In genomic region chr14:57398813-57399427, GRCm38 (mm10) we compare ENCODE assay signal across 8 mouse cellular contexts. TPM values are rescaled to one million over a fixed set of nuclear protein-coding genes. Genes with fewer than 3 reads are reported as not detected.
DNase-seq lines count a peak whose midpoint lies in the region; ATAC-seq and TF ChIP-seq lines count a peak whose summit lies in the region.

No protein-coding gene starts in this region.

- peak overlapping the region; percentile 52 for H3K27ac ChIP-seq in embryonic facial prominence, embryonic 14.5 days (replicated peaks; ENCODE audit: low read depth, low read length)
- H3K27ac ChIP-seq in hindbrain, embryonic 12.5 days, result no peak overlapping the region
- no peak overlapping the region; the same call in 1 of the 2 replicates for H3K27ac ChIP-seq in liver, embryonic 11.5 days (ENCODE audit: low read depth, low read length)
- no peak overlapping the region; the same call in 1 of the 2 replicates for H3K27ac ChIP-seq in midbrain, postnatal 0 days (ENCODE audit: low read depth, low read length)

- peaks cover 3% of the 10 kb centered on the region; the same call in 1 of the 2 replicates for H3K4me1 ChIP-seq in embryonic facial prominence, embryonic 14.5 days (ENCODE audit: control insufficient read depth, insufficient read depth, low read length)
- peaks cover 10% of the 10 kb centered on the region for H3K4me1 ChIP-seq in hindbrain, embryonic 12.5 days
- no peaks in the 10 kb centered on the region for H3K4me1 ChIP-seq in liver, embryonic 11.5 days (replicated peaks; ENCODE audit: control insufficient read depth, insufficient read depth, low read length)
- no peaks in the 10 kb centered on the region for H3K4me1 ChIP-seq in midbrain, postnatal 0 days (ENCODE audit: insufficient read depth, low read length)

- H3K4me3 ChIP-seq in embryonic facial prominence, embryonic 14.5 days (ENCODE audit: low read depth, low read length), result peak overlapping the region; percentile 59
- H3K4me3 ChIP-seq in hindbrain, embryonic 12.5 days, result peak overlapping the region; percentile 63
- H3K4me3 ChIP-seq in liver, embryonic 11.5 days (ENCODE audit: low read depth, low read length), result peak overlapping the region; percentile 62
- peak overlapping the region; percentile 65 for H3K4me3 ChIP-seq in midbrain, postnatal 0 days (ENCODE audit: low read depth, low read length)

- peak overlapping the region; percentile 65 for H3K4me2 ChIP-seq in embryonic facial prominence, embryonic 14.5 days (ENCODE audit: low read depth, low read length)
- H3K4me2 ChIP-seq in hindbrain, embryonic 12.5 days (replicated peaks), result peak overlapping the region; percentile 85
- peak overlapping the region; percentile 83 for H3K4me2 ChIP-seq in liver, embryonic 11.5 days
- H3K4me2 ChIP-seq in midbrain, postnatal 0 days (ENCODE audit: low read depth, low read length, poor library complexity, severe bottlenecking), result peak overlapping the region; percentile 85

- peak; percentile 39; the same call in 1 of the 2 replicates for ATAC-seq in cerebellum, adult (ENCODE audit: insufficient number of reproducible peaks, low FRiP score, low TSS enrichment)
- ATAC-seq in embryonic facial prominence, embryonic 14.5 days (ENCODE audit: low read depth), result peak; percentile 47
- ATAC-seq in hindbrain, embryonic 12.5 days (ENCODE audit: low FRiP score), result peak; percentile 17; the same call in 1 of the 2 replicates
- peak; percentile 33 for ATAC-seq in liver, embryonic 11.5 days (replicated peaks; ENCODE audit: low FRiP score)
- 0 out of 2 replicates have a peak, but pooled peaks have one; percentile 15 for ATAC-seq in midbrain, postnatal 0 days (ENCODE audit: low FRiP score)

- 0 out of 2 replicates have a peak, but pooled peaks cover 2% of the 10 kb centered on the region for H3K27me3 ChIP-seq in embryonic facial prominence, embryonic 14.5 days (replicated peaks; ENCODE audit: control insufficient read depth, insufficient read depth, low read length)
- H3K27me3 ChIP-seq in hindbrain, embryonic 12.5 days, result peaks cover 11% of the 10 kb centered on the region; the same call in 1 of the 2 replicates
- no peaks in the 10 kb centered on the region for H3K27me3 ChIP-seq in liver, embryonic 11.5 days (replicated peaks; ENCODE audit: control insufficient read depth, insufficient read depth, low read length)
- no peaks in the 10 kb centered on the region for H3K27me3 ChIP-seq in midbrain, postnatal 0 days (ENCODE audit: insufficient read depth, low read length)

- TF ChIP-seq CTCF in midbrain, postnatal 0 days (IDR thresholded peaks at IDR 0.05), result no peak

- WGBS in embryonic facial prominence, embryonic 14.5 days, result 11% methylated on average over 13 of the region's 13 CpGs
- WGBS in hindbrain, embryonic 12.5 days, result 21% methylated on average over 13 of the region's 13 CpGs
- WGBS in liver, embryonic 11.5 days, result 12% methylated on average over 13 of the region's 13 CpGs
- 16% methylated on average over 13 of the region's 13 CpGs for WGBS in midbrain, postnatal 0 days

- intact Hi-C loops in gastrocnemius, postnatal 14 days (cut with DNase I; ENCODE audit: low total_unique reads), result no loop called here

- no peaks in the 10 kb centered on the region for H3K9me3 ChIP-seq in embryonic facial prominence, embryonic 14.5 days (ENCODE audit: control insufficient read depth, low read length)
- H3K9me3 ChIP-seq in hindbrain, embryonic 12.5 days (replicated peaks), result peaks cover 4% of the 10 kb centered on the region; the same call in 1 of the 2 replicates
- no peaks in the 10 kb centered on the region for H3K9me3 ChIP-seq in liver, embryonic 11.5 days (ENCODE audit: control insufficient read depth, low read length)
- H3K9me3 ChIP-seq in midbrain, postnatal 0 days (ENCODE audit: low read length), result no peaks in the 10 kb centered on the region

- DNase-seq in cerebellum, postnatal 4 days (ENCODE audit: low spot score in 2 of 2), result no peak
- peak; percentile 79 for DNase-seq in 416B (ENCODE audit: low read depth)
- DNase-seq in embryonic facial prominence, embryonic 14.5 days (ENCODE audit: low spot score), result peak; percentile 63
- no peak for DNase-seq in liver, embryonic 11.5 days (ENCODE audit: low spot score)
- peak; percentile 20 for DNase-seq in midbrain, postnatal 0 days (ENCODE audit: low spot score)
- DNase-seq in gastrocnemius, postnatal 14 days, result no peak

- peak overlapping the region; percentile 71 for H3K9ac ChIP-seq in embryonic facial prominence, embryonic 14.5 days (ENCODE audit: low read depth, low read length)
- H3K9ac ChIP-seq in hindbrain, embryonic 12.5 days, result peak overlapping the region; percentile 80
- peak overlapping the region; percentile 55 for H3K9ac ChIP-seq in liver, embryonic 11.5 days (ENCODE audit: low read depth, low read length)
- 0 out of 2 replicates have a peak overlapping the region, but pooled peaks have one; percentile 39 for H3K9ac ChIP-seq in midbrain, postnatal 0 days (replicated peaks; ENCODE audit: low read length, poor library complexity, severe bottlenecking)

- no peaks in the 10 kb centered on the region for H3K36me3 ChIP-seq in embryonic facial prominence, embryonic 14.5 days (ENCODE audit: control insufficient read depth, insufficient read depth, low read length)
- H3K36me3 ChIP-seq in hindbrain, embryonic 12.5 days, result no peaks in the 10 kb centered on the region
- H3K36me3 ChIP-seq in liver, embryonic 11.5 days (ENCODE audit: control insufficient read depth, insufficient read depth, low read length), result no peaks in the 10 kb centered on the region
- H3K36me3 ChIP-seq in midbrain, postnatal 0 days (ENCODE audit: insufficient read depth, low read length), result no peaks in the 10 kb centered on the region

RNA-seq across cellular contexts. Expression of gene Cryl1, which starts 0.6 kb away (rescaled TPM):
- polyA plus RNA-seq in embryonic facial prominence, embryonic 14.5 days (2014; fragmentation: Nextera tagmentation; extraction: Ambion mirVana), result 32.0 and 37.0 TPM in 2 replicates
- polyA plus RNA-seq in hindbrain, embryonic 12.5 days (2016; fragmentation: Nextera tagmentation; extraction: Ambion mirVana), result 10.4 and 11.0 TPM in 2 replicates
- polyA plus RNA-seq in liver, embryonic 11.5 days (2014; fragmentation: Nextera tagmentation; extraction: Ambion mirVana), result 11.0 and 11.8 TPM in 2 replicates
- 11.8 and 13.5 TPM in 2 replicates for total RNA-seq in midbrain, postnatal 0 days (2014; rRNA removed)
- 19.4 and 19.7 TPM in 2 replicates for polyA plus RNA-seq in midbrain, postnatal 0 days (2015; fragmentation: Nextera tagmentation; extraction: Ambion mirVana)
- 1 to 10 TPM; 3.8 to 4.7 TPM for total RNA-seq in gastrocnemius, postnatal 14 days (2021)

RNA-seq across cellular contexts. Expression of gene Ift88, which starts 24.9 kb away (rescaled TPM):
- 16.4 and 17.4 TPM in 2 replicates for polyA plus RNA-seq in embryonic facial prominence, embryonic 14.5 days (2014; fragmentation: Nextera tagmentation; extraction: Ambion mirVana)
- polyA plus RNA-seq in hindbrain, embryonic 12.5 days (2016; fragmentation: Nextera tagmentation; extraction: Ambion mirVana), result 18.2 TPM in 2 replicates
- polyA plus RNA-seq in liver, embryonic 11.5 days (2014; fragmentation: Nextera tagmentation; extraction: Ambion mirVana), result 5.4 and 6.0 TPM in 2 replicates
- total RNA-seq in midbrain, postnatal 0 days (2014; rRNA removed), result 17.5 and 24.1 TPM in 2 replicates
- polyA plus RNA-seq in midbrain, postnatal 0 days (2015; fragmentation: Nextera tagmentation; extraction: Ambion mirVana), result 21.0 and 22.0 TPM in 2 replicates
- total RNA-seq in gastrocnemius, postnatal 14 days (2021), result 1 to 10 TPM; 3.3 to 4.6 TPM

Comparison
In these comparisons a context has a peak if more than half of its experiments do, and no peak if none do; other contexts are left out.
1. DNase-seq: peak in 416B (single experiment), embryonic facial prominence, embryonic 14.5 days (single experiment) and midbrain, postnatal 0 days (single experiment); none in cerebellum, postnatal 4 days (0 of 2), liver, embryonic 11.5 days (single experiment) and gastrocnemius, postnatal 14 days (single experiment).
2. Peak in every context shown above with its lines, with median percentiles within 50 percentile points of each other: ATAC-seq, H3K4me2 ChIP-seq, H3K4me3 ChIP-seq and H3K9ac ChIP-seq.